Mouse (Mus musculus): ENCODE measurements around the gene Stmnd1. TPM values are rescaled to one million over a fixed set of nuclear protein-coding genes. Genes with fewer than 3 reads are reported as not detected.
"Not testable (repeated sequence)": the region's sequence is repeated elsewhere in the genome, so short reads cannot be mapped to it uniquely, and the experiment has no call there.

The Stmnd1 gene
- total RNA-seq, 1 experiment from 2014 or later, result not detected

- no peak for ATAC-seq (replicated peaks in 1 of 2; ENCODE audit: insufficient read depth in 1 of 2, low FRiP score in 2 of 2, low TSS enrichment in 1 of 2, low read depth in 1 of 2, poor library complexity in 2 of 2, severe bottlenecking in 2 of 2)
Measured at GRCm38 (mm10) chr13:46272811-46273452, 589 bp upstream of the Stmnd1 start.

- no peak for ATAC-seq (replicated peaks in 1 of 2; ENCODE audit: insufficient read depth in 1 of 2, low FRiP score in 2 of 2, low TSS enrichment in 1 of 2, low read depth in 1 of 2, poor library complexity in 2 of 2, severe bottlenecking in 2 of 2)
Measured at GRCm38 (mm10) chr13:46275701-46276100, 2.2 kb downstream of the Stmnd1 start.

GRCm38 (mm10) chr13:46282543-46282942 is 9.0 kb downstream of the Stmnd1 start:
- no peak for ATAC-seq (replicated peaks in 1 of 2; ENCODE audit: insufficient read depth in 1 of 2, low FRiP score in 2 of 2, low TSS enrichment in 1 of 2, low read depth in 1 of 2, poor library complexity in 2 of 2, severe bottlenecking in 2 of 2)

GRCm38 (mm10) chr13:46287801-46288200 is 14.3 kb downstream of the Stmnd1 start:
- no peak for ATAC-seq (replicated peaks in 1 of 2; ENCODE audit: insufficient read depth in 1 of 2, low FRiP score in 2 of 2, low TSS enrichment in 1 of 2, low read depth in 1 of 2, poor library complexity in 2 of 2, severe bottlenecking in 2 of 2)

DNA sequence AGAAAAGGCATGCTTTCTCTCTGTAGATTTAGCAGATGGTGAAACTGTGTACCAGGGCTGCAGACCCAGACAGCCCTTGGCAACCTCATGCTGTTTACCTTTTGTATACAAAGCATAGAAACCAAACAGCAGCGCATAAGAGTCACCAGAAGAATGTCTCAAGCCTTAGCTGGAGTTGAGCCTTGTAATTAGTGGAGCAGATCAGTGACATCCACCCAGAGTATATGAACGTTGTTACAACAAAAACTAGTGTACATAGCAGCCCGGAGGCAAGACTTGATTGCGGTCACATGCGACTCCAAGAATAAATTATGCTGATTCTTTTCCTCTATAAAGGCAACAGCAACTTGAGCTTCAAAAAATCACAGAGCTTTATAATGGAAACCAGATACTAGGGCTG is 14.9 kb downstream of the Stmnd1 start:
- ATAC-seq (replicated peaks in 1 of 2; ENCODE audit: insufficient read depth in 1 of 2, low FRiP score in 2 of 2, low TSS enrichment in 1 of 2, low read depth in 1 of 2, poor library complexity in 2 of 2, severe bottlenecking in 2 of 2), result no peak

DNA sequence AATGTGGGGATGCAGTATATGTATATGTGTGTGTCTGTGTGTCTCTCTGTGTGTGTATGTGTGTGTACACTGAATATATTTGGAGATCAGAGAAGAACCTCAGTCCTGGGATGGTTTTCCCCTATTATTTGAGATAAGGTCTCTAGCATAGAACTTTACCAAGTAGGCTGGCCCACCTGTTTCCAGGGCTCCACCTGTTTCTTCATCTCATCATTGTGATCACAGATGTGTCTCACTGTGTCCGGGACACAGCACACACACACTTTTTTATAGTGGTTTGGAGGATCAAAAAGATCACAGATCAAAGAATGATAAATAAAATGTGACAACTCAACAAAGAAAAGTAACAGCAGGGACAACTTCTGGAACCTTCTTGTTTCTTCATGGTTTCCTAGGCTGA is 17.0 kb downstream of the Stmnd1 start:
- ATAC-seq (replicated peaks in 1 of 2; ENCODE audit: insufficient read depth in 1 of 2, low FRiP score in 2 of 2, low TSS enrichment in 1 of 2, low read depth in 1 of 2, poor library complexity in 2 of 2, severe bottlenecking in 2 of 2), result no peak

DNA sequence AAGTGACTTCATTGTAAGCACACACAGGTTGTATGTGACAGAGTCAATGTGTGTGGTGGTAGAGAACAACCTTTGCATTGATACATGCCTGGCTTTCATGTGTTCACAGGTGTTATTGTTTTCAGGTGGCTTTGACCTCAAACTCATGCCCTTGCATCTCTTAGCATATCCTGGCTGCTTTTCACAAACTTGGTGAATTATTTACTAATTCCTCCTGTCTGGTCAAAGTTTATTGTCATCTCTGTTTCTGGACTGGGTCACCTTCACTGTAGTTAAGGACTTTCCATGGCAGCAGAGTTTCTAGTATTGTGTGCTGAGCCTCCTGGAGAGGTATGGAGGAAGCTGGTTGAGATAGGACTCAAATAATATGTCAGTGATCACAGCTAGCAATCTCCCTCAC is 20.8 kb downstream of the Stmnd1 start:
- no peak for ATAC-seq (replicated peaks in 1 of 2; ENCODE audit: insufficient read depth in 1 of 2, low FRiP score in 2 of 2, low TSS enrichment in 1 of 2, low read depth in 1 of 2, poor library complexity in 2 of 2, severe bottlenecking in 2 of 2)

- no peak for ATAC-seq (replicated peaks in 1 of 2; ENCODE audit: insufficient read depth in 1 of 2, low FRiP score in 2 of 2, low TSS enrichment in 1 of 2, low read depth in 1 of 2, poor library complexity in 2 of 2, severe bottlenecking in 2 of 2)
Measured at GRCm38 (mm10) chr13:46297701-46298100, 24.2 kb downstream of the Stmnd1 start.

DNA sequence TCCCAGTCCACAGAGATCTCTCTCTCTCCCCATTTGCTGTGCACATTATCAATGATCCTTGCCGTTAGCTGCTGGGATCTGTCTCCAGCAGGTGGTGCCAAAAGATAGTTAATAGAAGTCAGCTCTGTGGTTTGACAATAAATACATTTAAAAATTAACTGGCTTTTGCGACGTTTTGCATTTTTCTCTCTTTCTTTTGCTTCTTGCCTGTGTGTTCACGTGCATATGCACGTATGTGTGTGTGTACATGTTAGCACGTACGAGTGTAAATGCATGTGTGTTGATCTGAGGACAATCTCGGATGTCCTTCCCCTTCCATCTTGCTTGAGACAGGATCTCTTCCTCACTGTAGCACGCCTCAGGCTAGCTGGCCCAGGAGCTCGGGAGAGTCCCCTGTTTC is 37.3 kb downstream of the Stmnd1 start:
- ATAC-seq (replicated peaks in 1 of 2; ENCODE audit: insufficient read depth in 1 of 2, low FRiP score in 2 of 2, low TSS enrichment in 1 of 2, low read depth in 1 of 2, poor library complexity in 2 of 2, severe bottlenecking in 2 of 2), result 0 out of 4 replicates have a peak, but pooled peaks of 1 of the 2 experiments have one; percentile 48

- no peak for ATAC-seq (replicated peaks in 1 of 2; ENCODE audit: insufficient read depth in 1 of 2, low FRiP score in 2 of 2, low TSS enrichment in 1 of 2, low read depth in 1 of 2, poor library complexity in 2 of 2, severe bottlenecking in 2 of 2)
Measured at GRCm38 (mm10) chr13:46313176-46313575, 39.7 kb downstream of the Stmnd1 start.

- no peak for ATAC-seq (replicated peaks in 1 of 2; ENCODE audit: insufficient read depth in 1 of 2, low FRiP score in 2 of 2, low TSS enrichment in 1 of 2, low read depth in 1 of 2, poor library complexity in 2 of 2, severe bottlenecking in 2 of 2)
Measured at GRCm38 (mm10) chr13:46315165-46315564, 41.6 kb downstream of the Stmnd1 start.

DNA sequence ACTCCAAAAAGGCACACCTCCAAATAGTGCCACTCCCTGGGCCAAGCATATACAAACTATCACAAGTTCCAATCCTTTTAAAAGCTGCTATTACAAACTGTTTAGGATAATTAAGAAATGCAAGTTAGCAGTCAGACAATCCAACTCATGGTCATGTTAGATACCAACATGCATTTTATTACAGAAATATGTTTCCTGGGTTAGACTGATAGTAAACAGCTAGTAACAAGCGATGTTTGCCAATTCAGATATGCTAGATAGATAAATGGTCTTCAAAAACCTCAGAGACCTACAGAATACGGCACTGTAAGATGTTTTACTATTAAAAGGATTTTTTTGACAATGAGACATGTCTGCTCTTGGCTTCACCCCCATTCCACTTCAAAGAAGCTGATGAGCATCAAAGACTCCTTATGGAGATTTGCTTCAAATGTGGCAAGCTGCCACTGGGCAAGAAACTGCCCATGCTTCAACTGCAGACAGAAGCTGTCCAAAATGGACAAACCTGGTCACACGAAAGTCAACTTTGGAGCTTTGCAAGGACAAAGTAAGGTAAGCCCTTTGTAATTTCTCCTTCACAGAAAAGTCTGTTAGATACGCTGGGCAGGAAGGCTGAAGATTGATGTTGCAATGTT is 52.9 kb downstream of the Stmnd1 start:
- no peak for ATAC-seq (replicated peaks in 1 of 2; ENCODE audit: insufficient read depth in 1 of 2, low FRiP score in 2 of 2, low TSS enrichment in 1 of 2, low read depth in 1 of 2, poor library complexity in 2 of 2, severe bottlenecking in 2 of 2)

DNA sequence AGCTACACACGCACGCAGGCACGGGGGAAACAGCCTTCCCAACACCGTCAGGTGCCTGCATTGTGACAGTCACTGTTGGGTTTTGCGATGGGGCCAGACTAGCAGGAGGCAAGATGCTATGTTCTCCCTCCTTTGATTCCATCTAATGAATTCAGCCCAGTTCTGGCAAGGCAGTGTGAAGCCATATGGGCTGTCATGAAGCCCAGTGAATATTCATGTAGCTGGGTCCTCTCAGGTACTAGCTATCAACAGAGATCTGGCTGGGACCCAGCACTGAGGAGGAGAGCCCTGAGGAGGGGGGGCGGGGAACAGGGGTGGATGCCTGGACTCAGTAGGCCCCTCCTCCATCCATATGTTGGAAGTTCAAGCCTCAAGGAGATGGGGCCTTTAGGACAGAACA is 61.5 kb downstream of the Stmnd1 start:
- ATAC-seq (replicated peaks in 1 of 2; ENCODE audit: insufficient read depth in 1 of 2, low FRiP score in 2 of 2, low TSS enrichment in 1 of 2, low read depth in 1 of 2, poor library complexity in 2 of 2, severe bottlenecking in 2 of 2), result no peak

DNA sequence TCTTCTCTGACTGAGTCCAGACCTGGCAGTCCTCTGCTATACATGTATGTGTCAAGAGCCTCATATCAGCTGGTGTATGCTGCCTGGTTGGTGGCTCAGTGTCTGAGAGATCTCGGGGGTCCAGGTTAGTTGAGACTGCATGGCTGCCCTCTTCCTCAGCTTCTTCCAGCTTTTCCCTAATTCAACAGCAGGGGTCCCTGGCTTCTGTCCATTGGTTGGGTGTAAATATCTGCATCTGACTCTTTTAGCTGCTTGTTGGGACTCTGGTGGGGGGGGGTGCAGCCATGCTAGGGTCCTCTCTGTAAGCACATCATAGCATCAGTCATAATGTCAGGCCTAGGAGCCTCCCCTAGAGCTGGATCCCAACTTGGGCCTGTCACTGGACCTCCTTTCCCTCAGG is 62.8 kb downstream of the Stmnd1 start:
- not testable (repeated sequence) for ATAC-seq (replicated peaks in 1 of 2; ENCODE audit: insufficient read depth in 1 of 2, low FRiP score in 2 of 2, low TSS enrichment in 1 of 2, low read depth in 1 of 2, poor library complexity in 2 of 2, severe bottlenecking in 2 of 2)

- peak; percentile 35 to 38 for ATAC-seq (replicated peaks in 1 of 2; ENCODE audit: insufficient read depth in 1 of 2, low FRiP score in 2 of 2, low TSS enrichment in 1 of 2, low read depth in 1 of 2, poor library complexity in 2 of 2, severe bottlenecking in 2 of 2)
Measured at GRCm38 (mm10) chr13:46337791-46338190, 64.3 kb downstream of the Stmnd1 start.

- ATAC-seq (replicated peaks in 1 of 2; ENCODE audit: insufficient read depth in 1 of 2, low FRiP score in 2 of 2, low TSS enrichment in 1 of 2, low read depth in 1 of 2, poor library complexity in 2 of 2, severe bottlenecking in 2 of 2), result peak; percentile 95
Measured at GRCm38 (mm10) chr13:46339954-46340353, 66.4 kb downstream of the Stmnd1 start.

- no peak for ATAC-seq (replicated peaks in 1 of 2; ENCODE audit: insufficient read depth in 1 of 2, low FRiP score in 2 of 2, low TSS enrichment in 1 of 2, low read depth in 1 of 2, poor library complexity in 2 of 2, severe bottlenecking in 2 of 2)
Measured at GRCm38 (mm10) chr13:46340583-46340982, 67.1 kb downstream of the Stmnd1 start.

DNA sequence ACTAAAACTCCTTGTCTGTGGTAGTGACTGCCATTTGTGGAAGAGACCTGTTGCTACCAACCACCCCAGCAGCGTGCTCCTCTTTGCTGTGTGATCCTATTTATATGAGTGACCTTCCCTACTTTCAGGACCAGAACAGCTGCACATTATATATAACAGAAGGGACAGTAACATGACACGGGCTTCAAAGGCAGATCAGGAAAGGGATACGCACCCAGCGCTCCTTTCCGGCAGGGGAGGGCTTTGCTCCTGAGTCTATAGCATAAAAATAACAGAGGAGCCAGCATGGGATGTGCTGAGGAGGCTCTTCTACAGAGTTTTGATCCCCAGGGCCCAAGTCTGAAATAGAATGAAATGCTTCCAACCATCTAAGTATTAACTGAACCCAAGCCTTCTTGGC is 67.9 kb downstream of the Stmnd1 start:
- ATAC-seq (replicated peaks in 1 of 2; ENCODE audit: insufficient read depth in 1 of 2, low FRiP score in 2 of 2, low TSS enrichment in 1 of 2, low read depth in 1 of 2, poor library complexity in 2 of 2, severe bottlenecking in 2 of 2), result no peak

DNA sequence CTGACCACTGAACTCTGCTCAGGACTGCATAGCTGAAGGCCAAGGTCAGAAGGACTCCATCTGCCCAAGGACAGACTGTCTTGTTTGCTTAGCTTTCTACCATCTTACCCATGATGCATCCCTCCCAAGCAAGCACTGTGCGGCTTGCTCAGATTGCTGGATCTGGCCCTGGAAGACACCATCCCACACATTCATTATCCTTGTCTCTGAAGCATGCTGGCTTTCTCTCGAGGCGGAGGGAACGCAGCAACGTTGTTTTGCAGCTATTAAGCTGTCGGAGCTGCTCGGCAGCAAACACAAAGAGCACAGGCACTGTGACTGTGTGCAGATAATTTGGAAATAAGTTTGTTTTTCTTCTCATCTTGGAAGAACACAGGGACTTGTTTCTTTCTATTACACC is 69.7 kb downstream of the Stmnd1 start:
- no peak for ATAC-seq (replicated peaks in 1 of 2; ENCODE audit: insufficient read depth in 1 of 2, low FRiP score in 2 of 2, low TSS enrichment in 1 of 2, low read depth in 1 of 2, poor library complexity in 2 of 2, severe bottlenecking in 2 of 2)
